In the genomic region with DNA sequence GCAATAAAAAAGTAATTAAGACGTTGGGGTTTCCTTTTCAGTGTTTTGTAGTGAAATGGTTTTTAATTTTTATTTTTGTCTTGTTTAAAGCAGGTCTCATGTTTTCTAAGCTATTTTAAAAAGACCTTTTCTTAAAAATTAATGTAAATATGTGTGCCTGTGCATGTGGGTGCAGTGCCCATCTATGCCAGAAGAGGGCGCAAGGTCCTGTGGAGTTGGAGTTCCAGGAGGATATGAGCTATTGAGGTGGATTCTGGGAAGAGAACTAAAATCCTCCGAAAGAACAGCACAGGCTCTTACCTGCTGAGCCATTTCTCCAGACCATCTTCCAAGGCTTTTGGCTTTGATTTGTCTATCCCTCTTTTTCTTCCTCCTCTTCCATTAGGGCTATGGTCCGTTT, we compare ENCODE assay signal across 12 mouse cellular contexts. TPM values are rescaled to one million over a fixed set of nuclear protein-coding genes. Genes with fewer than 3 reads are reported as not detected.
DNase-seq lines count a peak whose midpoint lies in the region; ATAC-seq and TF ChIP-seq lines count a peak whose summit lies in the region.
"Had no signal": no experiment of that assay in that cellular context is flagged by ENCODE, and none has a peak within 500 bp of the region (broad histone marks: within the 10 kb centered on the region; RNA-seq: fewer than 3 reads in every experiment).

No protein-coding gene starts in this region.

- H3K9me3 ChIP-seq in heart, postnatal 0 days (replicated peaks; ENCODE audit: control insufficient read depth, low read length): peaks cover 4% of the 10 kb centered on the region; the same call in 1 of the 2 replicates
- no peaks in the 10 kb centered on the region for H3K9me3 ChIP-seq in midbrain, embryonic 14.5 days (ENCODE audit: control insufficient read depth, low read length)
- no peaks in the 10 kb centered on the region for H3K9me3 ChIP-seq in midbrain, embryonic 15.5 days

- no peak for TF ChIP-seq POLR2A in small intestine, adult 2 months (IDR thresholded peaks at IDR 0.05; ENCODE audit: low read depth, low read length)

- ATAC-seq in heart, postnatal 0 days (ENCODE audit: insufficient read depth, low read depth): no peak
- ATAC-seq in midbrain, embryonic 14.5 days (ENCODE audit: low FRiP score, low TSS enrichment): no peak
- no peak for ATAC-seq in midbrain, embryonic 15.5 days (replicated peaks)

- DNase-seq in heart, postnatal 0 days (ENCODE audit: low spot score): no peak
- DNase-seq in heart, adult 11 months: no peak
- peak; percentile 45 for DNase-seq in midbrain, embryonic 14.5 days
- peak; percentile 77 for DNase-seq in R1 (ENCODE audit: low read depth, low spot score)
- no peak for DNase-seq in cerebellum, adult 9-10 months
- DNase-seq: cerebellum, adult 11 months; heart, adult 18-20 months; thymus, adult 18-20 months had no signal

- TF ChIP-seq CTCF in heart, postnatal 0 days (IDR thresholded peaks at IDR 0.05; ENCODE audit: low read depth): peak; percentile 33
- TF ChIP-seq CTCF in small intestine, adult 2 months (IDR thresholded peaks at IDR 0.05; ENCODE audit: extremely low read depth, insufficient read length, insufficient replicate concordance, low read depth, low read length): peak; percentile 46; the same call in 1 of the 2 replicates

- H3K4me2 ChIP-seq in heart, postnatal 0 days (ENCODE audit: low read depth, low read length): no peak overlapping the region
- H3K4me2 ChIP-seq in midbrain, embryonic 14.5 days (ENCODE audit: low read length): no peak overlapping the region
- H3K4me2 ChIP-seq in midbrain, embryonic 15.5 days: no peak overlapping the region

- no peaks in the 10 kb centered on the region for H3K4me1 ChIP-seq in heart, postnatal 0 days (ENCODE audit: control insufficient read depth, insufficient read depth)
- peaks cover 7% of the 10 kb centered on the region for H3K4me1 ChIP-seq in midbrain, embryonic 14.5 days (ENCODE audit: control insufficient read depth, insufficient read depth, low read length)
- peaks cover 11% of the 10 kb centered on the region for H3K4me1 ChIP-seq in midbrain, embryonic 15.5 days
- no peaks in the 10 kb centered on the region for H3K4me1 ChIP-seq in small intestine, adult 2 months (ENCODE audit: control insufficient read depth, insufficient read depth, insufficient read length, low read length)

- no peak for TF ChIP-seq EP300 in heart, postnatal 0 days (IDR thresholded peaks at IDR 0.05; ENCODE audit: low read depth)

- no peaks in the 10 kb centered on the region for H3K36me3 ChIP-seq in heart, postnatal 0 days (replicated peaks; ENCODE audit: control insufficient read depth, insufficient read depth, low read length)
- no peaks in the 10 kb centered on the region for H3K36me3 ChIP-seq in midbrain, embryonic 14.5 days (ENCODE audit: control insufficient read depth, insufficient read depth, low read length)
- H3K36me3 ChIP-seq in midbrain, embryonic 15.5 days (replicated peaks): no peaks in the 10 kb centered on the region
- no peaks in the 10 kb centered on the region for H3K36me3 ChIP-seq in small intestine, adult 2 months (ENCODE audit: control insufficient read depth, insufficient read depth, low read length)

- no peak overlapping the region for H3K27ac ChIP-seq in heart, postnatal 0 days (ENCODE audit: low read depth)
- no peak overlapping the region for H3K27ac ChIP-seq in midbrain, embryonic 14.5 days (replicated peaks; ENCODE audit: low read depth, low read length)
- no peak overlapping the region for H3K27ac ChIP-seq in midbrain, embryonic 15.5 days
- H3K27ac ChIP-seq in small intestine, adult 2 months (ENCODE audit: insufficient read depth, low read depth, low read length): no peak overlapping the region

- WGBS in heart, postnatal 0 days: 74% methylated on average over 4 of the region's 4 CpGs
- 83% methylated on average over 4 of the region's 4 CpGs for WGBS in midbrain, embryonic 14.5 days
- WGBS in midbrain, embryonic 15.5 days: 84% methylated on average over 4 of the region's 4 CpGs
- WGBS in small intestine, adult 2 months: 76% methylated on average over 4 of the region's 4 CpGs

- peaks cover 14% of the 10 kb centered on the region for H3K27me3 ChIP-seq in heart, postnatal 0 days (ENCODE audit: control insufficient read depth, insufficient read depth, low read length)
- no peaks in the 10 kb centered on the region for H3K27me3 ChIP-seq in midbrain, embryonic 14.5 days (ENCODE audit: control insufficient read depth, insufficient read depth, low read length)
- H3K27me3 ChIP-seq in midbrain, embryonic 15.5 days (replicated peaks): no peaks in the 10 kb centered on the region
- no peaks in the 10 kb centered on the region for H3K27me3 ChIP-seq in small intestine, adult 2 months (ENCODE audit: control insufficient read depth, insufficient read depth, low read length)

- H3K4me3 ChIP-seq in heart, postnatal 0 days (ENCODE audit: low read depth, low read length): no peak overlapping the region
- no peak overlapping the region for H3K4me3 ChIP-seq in midbrain, embryonic 14.5 days (replicated peaks; ENCODE audit: low read depth, low read length)
- H3K4me3 ChIP-seq in midbrain, embryonic 15.5 days: no peak overlapping the region
- H3K4me3 ChIP-seq in small intestine, adult 2 months (ENCODE audit: low read depth, low read length): no peak overlapping the region

- no peak overlapping the region for H3K9ac ChIP-seq in heart, postnatal 0 days (replicated peaks; ENCODE audit: low read depth, low read length)
- H3K9ac ChIP-seq in midbrain, embryonic 14.5 days (replicated peaks; ENCODE audit: low read length): no peak overlapping the region
- H3K9ac ChIP-seq in midbrain, embryonic 15.5 days: no peak overlapping the region

RNA-seq across cellular contexts. Expression of gene 4930535I16Rik, which starts 53.2 kb away (rescaled TPM):
- total RNA-seq in heart, postnatal 0 days (2014; rRNA removed; ENCODE audit: low replicate concordance): not detected in 2 replicates
- polyA plus RNA-seq in heart, postnatal 0 days (2015; fragmentation: Nextera tagmentation; extraction: Ambion mirVana): 0.25 TPM in 1 of 2 replicates, not detected in the other
- polyA plus RNA-seq in midbrain, embryonic 14.5 days (2014; fragmentation: Nextera tagmentation; extraction: Ambion mirVana): not detected in 2 replicates
- polyA plus RNA-seq in midbrain, embryonic 15.5 days (2015; fragmentation: Nextera tagmentation; extraction: Ambion mirVana): not detected in 2 replicates
- 1.0 TPM in 1 of 2 replicates, not detected in the other for polyA plus RNA-seq in small intestine, adult 2 months (2012; rRNA removed)
- total RNA-seq: heart, adult 18-20 months had no signal
- polyA plus RNA-seq: intestine, embryonic 14.5 days; lung, embryonic 16.5 days had no signal

RNA-seq across cellular contexts. Expression of gene Rragc, which starts 53.8 kb away (rescaled TPM):
- 43.0 and 50.7 TPM in 2 replicates for total RNA-seq in heart, postnatal 0 days (2014; rRNA removed; ENCODE audit: low replicate concordance)
- polyA plus RNA-seq in heart, postnatal 0 days (2015; fragmentation: Nextera tagmentation; extraction: Ambion mirVana): 30.2 and 34.2 TPM in 2 replicates
- polyA plus RNA-seq in midbrain, embryonic 14.5 days (2014; fragmentation: Nextera tagmentation; extraction: Ambion mirVana): 47.3 and 53.6 TPM in 2 replicates
- 46.8 and 47.9 TPM in 2 replicates for polyA plus RNA-seq in midbrain, embryonic 15.5 days (2015; fragmentation: Nextera tagmentation; extraction: Ambion mirVana)
- polyA plus RNA-seq in small intestine, adult 2 months (2012; rRNA removed): 12.8 and 28.6 TPM in 2 replicates

Comparison
In these comparisons a context has a peak if more than half of its experiments do, and no peak if none do; other contexts are left out.
1. DNase-seq: peak in midbrain, embryonic 14.5 days (single experiment) and R1 (single experiment); none in heart, postnatal 0 days (single experiment), heart, adult 11 months (single experiment) and cerebellum, adult 9-10 months (single experiment).